Mouse (Mus musculus) olfactory bulb, adult 2 months (tissue): ENCODE data around the gene Hspg2.

ENCODE experiments used
- CTCF ChIP-seq: fragments of 200-500 bp; IDR thresholded peaks from 2 replicates; pipeline ENCODE4 v1.5.1; 2012; ENCODE audit warnings: low read depth, mild to moderate bottlenecking, low read length, moderate library complexity; ENCODE audit not compliant: insufficient read depth
- POLR2A ChIP-seq: fragments of 200-500 bp; IDR thresholded peaks from 2 replicates; pipeline ENCODE4 v1.6.1; 2012; ENCODE audit warnings: mild to moderate bottlenecking, low read depth, low read length, moderate library complexity; ENCODE audit not compliant: insufficient read depth

- TF ChIP-seq CTCF: no peak
- no peak for TF ChIP-seq POLR2A
Observed at GRCm38 (mm10) chr4:137480191-137480992, 11.8 kb downstream of the Hspg2 start.
